Mouse (Mus musculus) adipocyte (in vitro differentiated cells): ENCODE results near the gene Vkorc1l1.
"Not testable (repeated sequence)": the region's sequence is repeated elsewhere in the genome, so short reads cannot be mapped to it uniquely, and the experiment has no call there.

Source experiments
- DNase-seq: peaks from one replicate; pipeline ENCODE4 v3.0.0-alpha.2; 2016; ENCODE audit warnings: low spot score

Gene Vkorc1l1

GRCm38 (mm10) chr5:129941495-129942045 lies at the start of gene Vkorc1l1:
Gene Vkorc1l1, plus strand, starts transcription at chr5:129941970.
- peak; percentile 99 for DNase-seq

DNA sequence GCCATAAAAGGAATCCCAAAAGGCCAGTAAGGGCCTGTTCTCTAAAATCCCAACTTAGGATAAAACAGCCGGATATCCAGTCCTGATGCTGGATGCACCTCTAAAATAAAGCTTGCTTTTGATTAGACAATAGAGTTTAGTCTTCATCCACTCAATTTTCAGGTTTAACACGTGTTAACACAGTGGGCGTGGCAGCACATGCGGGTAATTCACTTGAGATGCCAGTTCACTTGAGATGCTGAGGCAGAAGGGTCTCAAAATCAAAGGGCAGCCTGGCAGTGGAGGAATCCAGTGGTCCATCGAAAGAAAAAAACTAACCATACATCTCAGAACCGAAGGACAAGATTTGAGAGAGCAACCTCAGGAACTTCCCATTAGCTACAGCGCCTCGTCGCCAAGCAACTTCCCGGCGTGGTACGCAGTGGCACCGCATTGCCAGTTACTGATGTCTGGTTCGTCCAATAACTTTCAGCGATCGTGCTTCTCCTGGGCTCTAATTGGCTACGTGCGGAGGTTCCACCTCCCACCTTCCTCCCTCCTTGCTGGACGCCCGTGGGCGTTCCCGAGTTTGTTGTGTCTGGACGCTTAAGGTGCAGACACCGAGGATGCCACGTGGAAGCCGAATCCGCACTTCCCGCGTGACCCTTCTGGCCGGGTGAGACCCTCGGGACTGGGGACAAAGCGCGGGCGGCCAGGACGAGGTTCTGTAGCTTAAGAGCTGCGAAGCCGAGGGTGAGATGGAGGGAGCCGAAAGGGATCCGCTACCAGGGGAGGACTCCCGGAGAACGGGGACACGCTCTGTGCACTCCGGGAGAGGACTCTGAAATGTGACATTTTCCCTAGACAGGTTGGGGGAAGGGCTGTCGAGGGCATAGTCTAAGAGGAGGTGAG lies 46.3 kb upstream of the Vkorc1l1 start, which contains the start of gene Zbed5:
Gene Zbed5, plus strand, starts transcription at position 526 of the 891 bp plus-strand sequence.
- peak; percentile 95 for DNase-seq

- no peak for DNase-seq
These were observed 43.3 kb upstream of the Vkorc1l1 start, which contains the start of gene Phkg1 for GRCm38 (mm10) chr5:129898449-129898848. Gene Phkg1, minus strand, starts transcription at chr5:129898549.

GRCm38 (mm10) chr5:129907775-129908174 lies 34.0 kb upstream of the Vkorc1l1 start:
- DNase-seq: no peak

- DNase-seq: peak; percentile 75
These were observed 33.4 kb upstream of the Vkorc1l1 start, which contains the start of gene Nupr1l for GRCm38 (mm10) chr5:129908242-129908965. Gene Nupr1l, plus strand, starts transcription at chr5:129908540.

GRCm38 (mm10) chr5:129909147-129909546 lies 32.6 kb upstream of the Vkorc1l1 start:
- DNase-seq: no peak

- no peak for DNase-seq
These were observed 32.2 kb upstream of the Vkorc1l1 start for GRCm38 (mm10) chr5:129909591-129909990.

GRCm38 (mm10) chr5:129914024-129914423 lies 27.7 kb upstream of the Vkorc1l1 start:
- peak; percentile 39 for DNase-seq

- DNase-seq: not testable (repeated sequence)
These were observed 26.3 kb upstream of the Vkorc1l1 start for GRCm38 (mm10) chr5:129915491-129915890.

DNA sequence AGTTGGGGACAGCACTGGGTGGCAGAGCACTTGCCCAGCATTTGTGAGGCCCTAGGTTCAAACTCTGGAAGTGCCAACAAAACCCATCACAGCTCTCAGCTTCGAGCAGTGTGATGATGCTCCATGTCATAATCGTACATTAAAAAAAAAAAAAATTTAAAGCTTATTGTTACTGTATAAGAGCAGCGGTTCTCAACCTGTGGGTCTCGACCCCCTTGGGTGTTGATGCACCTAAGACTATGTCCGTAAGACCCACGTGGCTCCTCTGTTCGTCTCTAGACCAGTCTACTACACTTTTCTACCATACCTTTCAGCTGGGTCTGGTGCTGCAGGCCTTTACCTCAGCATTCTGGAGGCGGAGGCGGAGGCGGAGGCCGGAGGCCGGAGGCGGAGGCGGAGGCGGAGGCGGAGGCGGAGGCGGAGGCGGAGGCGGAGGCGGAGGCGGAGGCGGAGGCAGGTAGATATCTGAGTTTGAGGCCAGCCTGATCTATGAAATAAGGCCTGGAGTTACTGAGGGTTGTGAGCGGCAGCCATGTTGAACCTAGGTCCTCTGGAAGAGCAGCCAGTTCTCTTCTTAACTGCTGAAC lies 23.6 kb upstream of the Vkorc1l1 start:
- DNase-seq: no peak

GRCm38 (mm10) chr5:129918752-129919151 lies 23.0 kb upstream of the Vkorc1l1 start:
- no peak for DNase-seq

DNA sequence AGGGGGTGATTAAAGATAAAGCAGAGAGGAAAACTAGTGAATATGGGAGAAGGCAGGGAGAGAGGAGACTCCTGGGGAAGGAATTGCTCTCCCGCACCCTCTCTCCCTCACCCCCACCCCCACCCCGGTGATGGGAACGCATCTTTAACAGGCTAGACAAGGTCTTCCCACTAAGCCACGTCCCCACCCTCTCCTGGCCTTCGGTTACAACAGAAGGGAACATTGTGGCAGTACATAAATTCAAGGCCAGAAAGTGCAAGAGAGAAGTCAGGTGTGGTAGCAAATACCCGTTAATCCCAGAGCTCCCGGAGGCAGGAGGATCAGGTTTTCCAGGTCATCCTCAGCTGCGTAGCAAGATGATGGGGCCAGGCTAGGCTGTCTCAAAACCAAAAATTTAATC lies 22.4 kb upstream of the Vkorc1l1 start:
- DNase-seq: no peak

GRCm38 (mm10) chr5:129921972-129922371 lies 19.8 kb upstream of the Vkorc1l1 start:
- no peak for DNase-seq

DNA sequence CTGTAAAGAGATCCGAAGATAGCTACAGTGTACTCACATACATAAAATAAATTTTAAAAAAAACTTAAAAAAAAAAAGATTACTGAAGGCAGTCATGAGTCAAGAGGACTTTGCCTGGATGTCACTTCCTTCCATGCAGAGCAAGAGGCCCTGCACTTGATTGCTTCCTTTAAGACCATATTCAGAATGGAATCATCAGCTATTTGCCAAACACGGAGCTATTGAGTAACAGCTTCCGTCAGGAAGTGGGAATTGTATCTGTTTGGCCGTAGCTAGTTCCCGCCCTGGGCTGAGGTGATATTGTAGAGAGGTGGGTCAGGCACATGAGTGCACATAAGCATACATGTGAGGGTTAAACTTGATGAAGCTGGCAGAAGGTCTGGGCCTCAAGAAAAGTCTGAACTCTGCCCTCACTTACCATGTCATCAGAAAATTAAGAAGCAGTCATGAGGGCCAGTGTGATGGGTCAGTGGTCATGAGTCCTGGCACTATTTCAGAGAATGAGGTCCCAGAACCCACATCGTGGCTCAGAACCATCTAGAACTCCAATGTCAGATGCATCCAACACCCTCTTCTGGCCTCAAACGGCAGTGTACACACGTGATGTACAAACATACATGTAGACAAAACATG lies 16.8 kb upstream of the Vkorc1l1 start:
- no peak for DNase-seq

- DNase-seq: no peak
These were observed 15.8 kb upstream of the Vkorc1l1 start for GRCm38 (mm10) chr5:129925933-129926332.

DNA sequence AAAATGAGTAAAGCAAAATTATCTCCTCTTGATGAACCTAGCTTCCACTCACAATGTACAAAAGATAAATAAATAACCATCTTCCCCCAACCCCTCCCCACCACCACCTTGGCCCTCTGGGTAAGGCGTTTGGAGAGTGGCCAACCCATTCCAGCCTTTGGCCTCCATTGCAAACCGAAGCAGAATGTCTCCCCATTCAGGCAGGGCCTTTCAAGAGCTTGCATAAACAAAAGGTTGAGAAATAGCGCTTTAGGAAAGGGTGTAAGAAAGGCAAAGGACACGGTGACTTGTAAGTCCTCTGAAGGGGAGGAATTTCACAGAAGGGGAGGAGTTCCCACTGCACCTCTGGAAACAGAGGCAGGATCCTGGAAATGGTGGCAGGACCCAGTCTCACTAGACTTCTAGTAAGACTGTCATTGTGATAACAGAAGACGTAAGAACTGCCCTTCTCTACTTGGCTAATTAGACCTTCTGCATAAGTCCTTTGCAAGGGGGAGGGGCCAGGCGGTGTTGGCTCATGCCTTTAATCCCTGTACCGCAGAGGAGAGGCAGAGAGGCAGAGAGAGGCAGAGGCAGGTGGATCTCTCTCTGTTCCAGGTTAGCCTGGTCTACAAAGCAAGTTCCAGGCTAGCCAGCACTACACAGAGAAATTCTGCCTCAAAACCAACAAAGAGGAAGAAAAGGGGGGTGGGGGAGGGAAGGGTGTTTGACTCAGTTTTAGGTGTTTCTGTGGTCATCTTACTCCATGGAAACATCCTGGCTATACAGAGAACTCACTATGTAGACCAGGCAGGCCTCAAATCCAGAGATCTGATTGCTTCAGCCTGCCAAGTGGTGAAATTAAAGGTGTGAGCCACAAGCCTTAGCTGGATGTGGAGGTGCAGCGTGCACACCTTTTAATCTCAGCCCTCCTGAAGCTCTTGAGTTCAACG lies 11.6 kb upstream of the Vkorc1l1 start:
- DNase-seq: peak; percentile 92

DNA sequence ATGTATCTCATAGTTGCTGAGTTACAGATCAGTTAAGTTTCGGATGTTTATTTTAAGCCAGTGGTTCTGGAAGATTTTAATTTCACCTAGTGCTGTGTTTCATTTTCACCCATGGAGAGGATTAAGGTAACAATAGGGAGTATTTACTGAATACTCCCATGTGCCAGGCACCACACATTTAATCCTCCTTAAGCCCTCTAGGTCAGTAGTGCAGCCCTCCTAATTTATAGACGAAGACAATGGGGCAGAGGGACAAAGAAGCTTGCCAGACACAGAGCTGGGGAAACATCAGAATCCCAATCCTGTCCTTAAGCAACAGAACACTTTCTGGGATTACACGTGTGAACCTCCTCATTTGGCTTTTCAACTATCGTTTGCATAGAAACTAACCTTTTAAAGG lies 4.8 kb upstream of the Vkorc1l1 start:
- no peak for DNase-seq

DNA sequence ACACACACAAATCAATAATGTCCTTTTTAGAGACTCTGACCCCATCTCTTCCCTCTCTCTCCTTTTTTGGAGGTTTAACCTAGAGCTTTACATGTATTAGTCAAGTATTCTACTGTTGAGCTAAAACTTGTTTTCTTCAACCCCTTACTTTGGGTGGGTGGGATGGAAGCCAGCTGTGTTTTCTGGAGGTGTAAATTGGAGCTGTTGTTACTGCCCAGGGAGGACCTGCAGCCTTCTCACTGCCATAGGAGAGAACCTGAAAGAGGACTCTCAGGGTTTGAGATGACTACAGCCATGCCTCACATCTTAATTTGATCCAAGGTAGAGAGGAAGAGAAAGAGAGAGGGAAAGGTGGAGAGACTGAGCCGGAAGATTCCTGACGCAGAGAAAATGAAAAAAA lies 1.5 kb upstream of the Vkorc1l1 start:
- DNase-seq: no peak

DNA sequence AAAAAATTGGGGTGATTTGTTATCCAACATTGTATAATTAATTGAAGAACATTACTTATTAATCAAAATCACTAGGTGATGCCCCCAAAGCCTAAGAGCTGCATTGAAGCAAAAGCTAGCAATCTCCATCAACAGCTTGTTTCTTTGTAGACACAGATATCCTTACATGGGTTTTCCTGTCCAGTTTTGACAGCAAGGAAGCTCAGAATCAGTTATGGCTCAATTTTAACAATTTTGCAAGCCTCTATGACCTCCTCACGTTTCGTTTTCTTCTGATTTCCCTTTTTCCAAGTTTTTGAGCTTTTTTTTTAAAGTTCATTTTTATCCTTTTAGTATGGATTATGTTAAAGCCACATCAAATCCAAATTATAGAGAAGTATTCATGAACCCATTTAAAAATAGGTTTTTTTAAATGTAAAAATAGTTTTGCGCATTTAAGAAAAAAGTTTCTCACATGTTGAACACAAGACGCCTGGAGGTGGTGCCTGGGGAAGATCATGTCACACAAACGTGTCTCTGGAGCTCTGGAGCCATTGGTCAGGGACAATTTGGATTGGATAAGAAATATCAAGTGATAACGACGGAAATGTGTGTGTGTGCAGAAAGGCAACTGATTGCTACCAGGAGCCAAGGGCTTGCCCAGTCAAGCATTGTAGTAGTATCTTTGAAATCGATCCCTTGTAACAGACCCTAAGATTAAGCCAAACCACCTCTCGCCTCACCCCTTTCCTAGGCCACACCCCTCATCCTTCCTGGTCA lies 855 bp upstream of the Vkorc1l1 start:
- DNase-seq: no peak
